Mouse (Mus musculus): ENCODE data around the gene G3bp2.

GRCm38 (mm10) chr5:92050419-92050818, 33.1 kb downstream of the G3bp2 start:
- TF ChIP-seq CTCF (IDR thresholded peaks at IDR 0.05; ENCODE audit: low read depth, low read length) (no peak), TAL1 (conservative IDR thresholded peaks at IDR 0.05; ENCODE audit: low read depth, low read length) (no peak), POLR2AphosphoS5 (IDR thresholded peaks at IDR 0.05; ENCODE audit: insufficient replicate concordance, low read depth, low read length) (no peak), GATA2 (IDR thresholded peaks at IDR 0.05; ENCODE audit: borderline replicate concordance, low read depth, low read length) (no peak)
